Mouse (Mus musculus) lung, postnatal 0 days (tissue): ENCODE data around the gene Rtn1. TPM values are rescaled to one million over a fixed set of nuclear protein-coding genes. Genes with fewer than 3 reads are reported as not detected.

Experiments
- ATAC-seq: fragments of 200-750 bp; cut with Nextera tagmentation; 2 replicates; pipeline ENCODE4 v1.8.0; 2017; ENCODE audit warnings: moderate library complexity
- DNase-seq: peaks from one replicate; pipeline ENCODE4 v3.0.0-alpha.2; 2016; ENCODE audit warnings: low spot score
- H3K27ac ChIP-seq: fragments of 300-500 bp; sonication (generic); 2 replicates; pipeline ENCODE4 v1.5.1; 2014; ENCODE audit warnings: antibody characterized with exemption, mild to moderate bottlenecking, low read length, mixed read lengths
- H3K27me3 ChIP-seq: fragments of 300-500 bp; sonication (generic); replicated peaks from 2 replicates; pipeline ENCODE4 v1.6.1; 2014; ENCODE audit warnings: low read length, mixed read lengths; ENCODE audit not compliant: insufficient read depth
- H3K36me3 ChIP-seq: fragments of 300-500 bp; sonication (generic); 2 replicates; pipeline ENCODE4 v1.6.1; 2014; ENCODE audit warnings: low read length, mixed read lengths; ENCODE audit not compliant: insufficient read depth
- H3K4me1 ChIP-seq: fragments of 300-500 bp; sonication (generic); 2 replicates; pipeline ENCODE4 v1.6.1; 2014; ENCODE audit warnings: antibody characterized with exemption, low read depth, low read length, mixed read lengths; ENCODE audit not compliant: insufficient read depth
- H3K4me2 ChIP-seq: fragments of 300-500 bp; sonication (generic); replicated peaks from 2 replicates; pipeline ENCODE4 v1.6.1; 2014; ENCODE audit warnings: low read depth, mild to moderate bottlenecking, low read length, moderate library complexity, mixed read lengths
- H3K4me3 ChIP-seq: fragments of 300-500 bp; sonication (generic); 2 replicates; pipeline ENCODE4 v1.5.1; 2014; ENCODE audit warnings: low read depth, low read length
- H3K9ac ChIP-seq: fragments of 300-500 bp; sonication (generic); replicated peaks from 2 replicates; pipeline ENCODE4 v1.6.1; 2014; ENCODE audit warnings: low read depth, mild to moderate bottlenecking
- H3K9me3 ChIP-seq: fragments of 300-500 bp; sonication (generic); 2 replicates; pipeline ENCODE4 v1.6.1; 2016; ENCODE audit warnings: low read length, mixed read lengths
- CTCF ChIP-seq: IDR thresholded peaks from 2 replicates; pipeline ENCODE4 v1.5.1; 2016; ENCODE audit warnings: antibody characterized with exemption, mild to moderate bottlenecking
- EP300 ChIP-seq: IDR thresholded peaks from 2 replicates; pipeline ENCODE4 v1.6.1; 2016; ENCODE audit warnings: antibody characterized with exemption, mild to moderate bottlenecking, control low read depth
- WGBS: fragments of 180-500 bp; shearing (Covaris S2); extraction: QIAGEN DNeasy Blood & Tissue Kit; methylation state at CpG from one replicate; pipeline ENCODE4 v1.1.7; 2014; 5-methylcytosine and 5-hydroxymethylcytosine counted together
- polyA plus RNA-seq: library from polyadenylated mRNA; unstranded; fragments of >200 nt; fragmentation: Nextera tagmentation; extraction: Ambion mirVana; gene quantifications from 2 replicates; pipeline ENCODE4 v1.2.1, GENCODE M21; 2015

Rtn1 gene
- polyA plus RNA-seq, 1 experiment from 2014 or later = 12.2 TPM

DNA sequence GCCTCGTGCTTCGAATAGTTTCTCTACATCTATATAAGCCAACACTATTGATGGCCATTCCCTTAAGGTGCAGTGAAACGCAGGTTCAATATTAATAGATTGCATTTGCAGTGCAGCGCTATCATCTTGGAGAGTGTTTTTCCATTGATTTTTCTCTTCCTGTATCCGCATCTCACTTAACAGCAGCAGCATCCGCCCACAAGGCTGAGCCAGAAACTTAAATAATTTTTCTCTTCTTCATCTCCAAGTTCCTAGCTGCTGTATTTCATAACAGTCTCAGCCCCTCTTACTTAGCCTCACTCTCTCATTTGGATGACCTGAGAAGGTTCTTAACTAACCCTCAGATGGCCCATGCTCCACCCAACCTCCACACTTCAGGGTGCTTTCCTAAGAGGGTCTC is 20.7 kb downstream of the Rtn1 start:
- H3K4me2 ChIP-seq = no peak overlapping the region
- no peaks in the 10 kb centered on the region for H3K36me3 ChIP-seq
- no peaks in the 10 kb centered on the region for H3K4me1 ChIP-seq
- DNase-seq = no peak
- WGBS = 93% methylated on average over 6 of the region's 6 CpGs
- H3K27ac ChIP-seq = no peak overlapping the region
- no peak for TF ChIP-seq EP300
- no peak for TF ChIP-seq CTCF
- no peaks in the 10 kb centered on the region for H3K9me3 ChIP-seq
- no peak for ATAC-seq
- H3K27me3 ChIP-seq = no peaks in the 10 kb centered on the region
- no peak overlapping the region for H3K4me3 ChIP-seq
- H3K9ac ChIP-seq = no peak overlapping the region

DNA sequence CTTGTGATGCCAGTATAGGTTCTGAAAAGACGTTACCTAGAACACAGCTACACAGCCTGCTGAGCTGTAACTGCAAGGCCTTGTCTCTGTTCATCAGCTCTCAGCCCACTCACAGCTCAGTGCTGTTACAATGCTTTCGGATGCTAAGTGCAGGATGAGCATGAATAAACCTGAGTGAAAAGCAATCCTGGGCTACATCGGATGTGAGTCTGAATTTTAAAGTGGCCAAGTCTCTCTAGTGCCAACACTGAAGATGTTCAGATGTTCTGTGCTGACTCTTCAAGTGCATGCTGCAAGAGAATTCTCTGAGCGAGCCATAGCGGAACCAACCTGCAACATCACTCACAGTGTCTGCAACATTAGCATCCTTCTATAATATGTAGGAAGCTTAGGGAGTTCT is 32.5 kb downstream of the Rtn1 start:
- Histone ChIP-seq H3K9ac (no peak overlapping the region), H3K27me3 (no peaks in the 10 kb centered on the region), H3K4me1 (no peaks in the 10 kb centered on the region), H3K27ac (no peak overlapping the region), H3K36me3 (no peaks in the 10 kb centered on the region), H3K9me3 (no peaks in the 10 kb centered on the region), H3K4me2 (no peak overlapping the region), H3K4me3 (no peak overlapping the region)
- ATAC-seq = no peak
- no peak for TF ChIP-seq CTCF
- no peak for TF ChIP-seq EP300
- DNase-seq = no peak
- 82% methylated on average over 5 of the region's 5 CpGs for WGBS

DNA sequence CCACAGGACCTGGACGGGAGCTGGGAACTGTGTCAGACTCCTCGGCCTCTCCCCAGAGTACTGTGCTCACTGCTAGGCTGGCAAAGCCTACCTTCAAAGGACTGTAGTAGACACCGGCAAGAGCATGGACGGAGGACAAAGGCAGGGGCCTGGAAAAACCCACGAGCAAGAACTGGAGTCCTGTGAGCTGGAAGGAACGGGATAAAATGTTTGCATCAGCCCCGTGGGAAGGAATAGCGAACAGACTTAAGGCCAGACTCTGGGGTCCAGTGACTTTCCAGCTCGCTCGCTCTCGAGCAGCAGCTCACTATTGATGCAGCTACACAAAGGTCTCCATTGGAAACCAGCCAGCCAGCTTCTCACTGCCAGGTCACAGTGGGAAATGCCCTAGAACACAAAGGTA is 34.0 kb downstream of the Rtn1 start:
- no peak overlapping the region for H3K4me3 ChIP-seq
- H3K9ac ChIP-seq = no peak overlapping the region
- DNase-seq = no peak
- H3K27me3 ChIP-seq = no peaks in the 10 kb centered on the region
- no peak overlapping the region for H3K4me2 ChIP-seq
- ATAC-seq = no peak
- no peaks in the 10 kb centered on the region for H3K4me1 ChIP-seq
- H3K36me3 ChIP-seq = no peaks in the 10 kb centered on the region
- H3K27ac ChIP-seq = no peak overlapping the region
- WGBS = 54% methylated on average over 11 of the region's 11 CpGs
- TF ChIP-seq CTCF (no peak), EP300 (no peak)
- no peaks in the 10 kb centered on the region for H3K9me3 ChIP-seq

DNA sequence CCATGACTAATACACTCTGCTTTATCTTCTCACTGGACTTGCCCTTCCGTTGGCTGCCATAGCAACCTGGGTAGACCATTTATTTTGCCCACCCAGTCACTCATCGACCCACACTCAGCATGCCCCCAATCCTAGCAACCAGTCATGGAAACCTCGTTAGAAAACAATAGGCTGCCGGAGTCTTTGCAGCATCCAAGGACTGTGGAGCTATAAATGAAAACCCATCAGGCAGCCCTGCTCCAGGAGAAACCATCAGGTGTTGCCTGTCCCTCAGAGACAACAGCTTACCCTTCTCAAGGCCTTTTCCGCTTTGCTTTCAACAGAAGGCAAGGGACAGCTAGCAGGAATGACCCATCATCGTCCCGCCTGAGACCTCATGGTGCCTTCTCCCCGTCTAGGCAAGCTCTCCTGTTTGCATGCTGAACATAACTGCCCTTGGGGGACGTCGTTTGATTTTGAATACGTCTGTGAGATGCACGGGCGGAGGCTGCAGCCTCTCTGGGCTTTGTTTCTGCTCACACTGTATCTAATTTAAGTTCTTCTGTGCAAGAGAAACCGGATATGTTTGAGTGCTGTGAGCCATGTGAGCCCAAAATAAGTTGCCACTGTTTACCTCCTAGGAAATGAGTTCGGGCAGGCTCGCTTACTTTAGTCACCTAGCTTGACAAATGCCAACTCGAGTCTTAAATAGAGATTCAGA is 34.8 kb downstream of the Rtn1 start:
- Histone ChIP-seq H3K36me3 (no peaks in the 10 kb centered on the region), H3K4me2 (no peak overlapping the region), H3K4me3 (no peak overlapping the region), H3K9me3 (no peaks in the 10 kb centered on the region), H3K4me1 (no peaks in the 10 kb centered on the region), H3K27me3 (no peaks in the 10 kb centered on the region), H3K27ac (no peak overlapping the region), H3K9ac (no peak overlapping the region)
- 54% methylated on average over 17 of the region's 17 CpGs for WGBS
- ATAC-seq (no peak), DNase-seq (no peak)
- TF ChIP-seq EP300 = no peak
- no peak for TF ChIP-seq CTCF

DNA sequence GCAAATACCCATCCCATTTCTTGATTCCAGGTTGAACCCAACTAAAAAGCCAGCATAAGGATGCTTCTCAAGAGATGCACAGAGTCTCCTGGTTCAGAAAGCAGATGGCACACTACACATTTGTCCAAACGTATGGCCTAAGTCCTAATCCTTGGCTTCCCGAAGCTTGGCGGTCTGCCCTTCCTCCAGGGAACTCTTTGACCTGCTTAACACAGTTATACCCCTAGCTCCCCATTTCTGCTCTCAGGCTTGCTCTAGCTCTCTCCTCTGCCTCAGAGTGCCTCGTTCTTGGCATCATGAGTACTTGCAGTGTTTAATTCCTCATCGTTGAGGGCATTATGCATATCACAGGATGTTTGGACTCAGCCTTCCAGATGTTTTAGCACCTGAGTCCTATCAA is 38.8 kb downstream of the Rtn1 start:
- no peaks in the 10 kb centered on the region for H3K27me3 ChIP-seq
- ATAC-seq = no peak
- H3K27ac ChIP-seq = no peak overlapping the region
- H3K9me3 ChIP-seq = no peaks in the 10 kb centered on the region
- H3K4me3 ChIP-seq = no peak overlapping the region
- WGBS = 55% methylated on average over 5 of the region's 5 CpGs
- H3K4me2 ChIP-seq = no peak overlapping the region
- no peaks in the 10 kb centered on the region for H3K36me3 ChIP-seq
- no peak overlapping the region for H3K9ac ChIP-seq
- H3K4me1 ChIP-seq = no peaks in the 10 kb centered on the region; the same call in 1 of the 2 replicates
- TF ChIP-seq EP300 = no peak
- TF ChIP-seq CTCF = no peak
- DNase-seq = no peak

DNA sequence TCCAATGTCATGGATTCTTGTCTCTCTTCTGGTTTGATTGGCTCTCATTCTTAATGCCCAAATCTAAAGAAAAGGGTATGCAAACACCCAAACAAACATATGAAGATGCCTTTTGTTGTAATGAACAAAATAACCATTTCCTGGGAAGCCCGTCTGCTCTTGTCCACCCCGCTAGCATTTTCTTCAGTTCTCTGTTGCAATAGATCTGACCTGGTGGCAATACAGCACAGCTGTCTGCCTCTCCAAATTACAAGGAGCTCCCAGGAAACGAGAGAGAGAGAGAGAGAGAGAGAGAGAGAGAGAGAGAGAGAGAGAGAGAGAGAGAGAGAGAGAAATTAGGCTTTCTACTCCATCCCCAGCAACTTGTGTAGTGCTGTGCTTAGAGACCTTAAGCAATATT is 42.1 kb downstream of the Rtn1 start:
- Histone ChIP-seq H3K4me2 (no peak overlapping the region), H3K36me3 (no peaks in the 10 kb centered on the region), H3K27ac (no peak overlapping the region), H3K4me3 (no peak overlapping the region), H3K9me3 (no peaks in the 10 kb centered on the region), H3K27me3 (no peaks in the 10 kb centered on the region), H3K4me1 (no peaks in the 10 kb centered on the region; the same call in 1 of the 2 replicates), H3K9ac (no peak overlapping the region)
- TF ChIP-seq EP300 (no peak), CTCF (no peak)
- peak; percentile 76 for DNase-seq
- ATAC-seq = peak; percentile 64
- 38% methylated on average over 3 of the region's 3 CpGs for WGBS

DNA sequence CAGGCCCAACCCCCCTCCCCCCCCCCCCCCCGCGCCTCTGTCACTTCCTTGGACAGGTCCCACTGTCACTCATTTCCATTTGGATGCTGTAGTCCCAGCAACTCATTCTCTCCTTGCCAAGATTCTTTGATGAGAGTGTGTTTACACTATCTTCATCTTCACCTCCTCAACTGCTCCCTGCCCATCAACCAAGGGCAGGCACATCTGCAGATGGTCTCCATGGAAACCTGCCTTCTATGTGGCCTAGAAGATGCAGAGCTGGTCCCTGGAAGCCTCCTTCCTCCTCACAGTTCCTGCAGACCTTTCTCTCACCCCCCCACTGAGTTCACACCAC is 42.8 kb downstream of the Rtn1 start:
- ATAC-seq (no peak), DNase-seq (peak; percentile 12)
- no peaks in the 10 kb centered on the region for H3K27me3 ChIP-seq
- no peak overlapping the region for H3K9ac ChIP-seq
- no peak overlapping the region for H3K4me3 ChIP-seq
- TF ChIP-seq EP300 (no peak), CTCF (no peak)
- WGBS = no CpG with 5 or more reads among the region's 2 CpGs
- H3K9me3 ChIP-seq = no peaks in the 10 kb centered on the region
- no peak overlapping the region for H3K4me2 ChIP-seq
- H3K36me3 ChIP-seq = no peaks in the 10 kb centered on the region
- H3K4me1 ChIP-seq = no peaks in the 10 kb centered on the region; the same call in 1 of the 2 replicates
- H3K27ac ChIP-seq = no peak overlapping the region
